Mouse (Mus musculus) heart, embryonic 10.5 days (tissue): ENCODE measurements around the gene Bud31. TPM values are rescaled to one million over a fixed set of nuclear protein-coding genes. Genes with fewer than 3 reads are reported as not detected.
"Not testable (repeated sequence)": the region's sequence is repeated elsewhere in the genome, so short reads cannot be mapped to it uniquely, and the experiment has no call there.

Experiments used
- DNase-seq: peaks from one replicate; pipeline ENCODE4 v3.0.0-alpha.2; 2017; ENCODE audit warnings: low spot score
- H3K27ac ChIP-seq: fragments of 300-500 bp; sonication (generic); 2 replicates; pipeline ENCODE4 v1.5.1; 2016; ENCODE audit warnings: mild to moderate bottlenecking
- H3K27me3 ChIP-seq: fragments of 300-500 bp; sonication (generic); 2 replicates; pipeline ENCODE4 v1.6.1; 2016; ENCODE audit warnings: mild to moderate bottlenecking; ENCODE audit not compliant: poor library complexity, insufficient read depth, severe bottlenecking
- H3K36me3 ChIP-seq: fragments of 300-500 bp; sonication (generic); 2 replicates; pipeline ENCODE4 v1.6.1; 2016; ENCODE audit warnings: mild to moderate bottlenecking, moderate library complexity
- H3K4me1 ChIP-seq: fragments of 300-500 bp; sonication (generic); 2 replicates; pipeline ENCODE4 v1.6.1; 2016; ENCODE audit warnings: mild to moderate bottlenecking
- H3K4me3 ChIP-seq: fragments of 300-500 bp; sonication (generic); 2 replicates; pipeline ENCODE4 v1.5.1; 2016; ENCODE audit warnings: mild to moderate bottlenecking, moderate library complexity
- H3K9me3 ChIP-seq: fragments of 300-500 bp; sonication (generic); 2 replicates; pipeline ENCODE4 v1.6.1; 2016; ENCODE audit warnings: mild to moderate bottlenecking, moderate library complexity
- WGBS: fragments of 180-500 bp; shearing (Covaris S2); methylation state at CpG from one replicate; pipeline ENCODE4 v1.1.7; 2016; 5-methylcytosine and 5-hydroxymethylcytosine counted together
- polyA plus RNA-seq: library from polyadenylated mRNA; unstranded; fragments of >200 nt; fragmentation: Nextera tagmentation; extraction: Ambion mirVana; gene quantifications from 2 replicates; pipeline ENCODE4 v1.2.1, GENCODE M21; 2016

Gene Bud31
- polyA plus RNA-seq, result 162 and 200 TPM in 2 replicates

DNA sequence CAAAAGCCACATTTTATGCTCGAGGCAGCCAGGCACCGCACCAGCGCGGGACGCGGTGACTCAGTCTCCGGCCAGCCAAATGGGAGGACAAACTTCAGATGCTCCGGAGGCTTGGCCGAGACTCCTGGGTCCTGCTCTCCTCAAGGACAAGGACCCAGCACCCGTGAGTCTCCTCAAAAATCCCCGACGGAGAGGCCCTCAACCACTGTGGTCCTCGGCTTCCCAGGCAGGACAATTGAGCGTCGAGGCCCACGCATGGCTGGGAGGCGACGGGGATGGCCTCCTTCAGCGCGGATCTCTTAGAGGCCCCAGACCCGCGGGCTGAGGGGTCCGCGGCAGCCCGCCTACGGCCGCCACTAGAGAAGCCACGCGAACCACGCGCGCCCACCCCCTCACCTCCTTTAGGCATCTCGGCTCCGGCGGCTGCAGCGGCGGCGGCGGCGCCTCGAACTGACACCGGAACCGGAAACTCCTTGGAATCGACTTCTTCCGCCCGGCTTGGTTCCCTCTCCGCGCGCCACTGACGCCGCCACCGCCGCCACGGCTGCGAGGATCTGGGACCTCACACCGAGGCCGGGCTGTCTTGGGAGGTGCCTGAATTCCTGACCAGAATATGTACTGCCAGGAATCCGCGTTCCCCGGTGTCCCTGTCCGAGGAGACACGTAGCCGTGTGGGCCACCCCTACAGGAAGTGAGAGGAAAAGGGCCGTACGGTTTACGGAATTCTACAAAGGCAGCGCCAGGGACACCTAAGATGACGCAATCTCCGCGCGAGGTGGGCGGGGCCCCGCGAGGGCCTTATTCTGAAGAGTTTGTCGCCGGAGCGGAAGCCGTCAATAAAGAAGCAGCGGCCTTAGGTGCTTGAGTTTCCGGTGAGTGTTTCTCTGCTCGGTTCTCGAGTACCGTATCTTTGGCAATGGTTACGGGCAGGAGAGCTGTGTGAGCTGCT lies at the start of gene Bud31, which contains the start of gene Pdap1:
TSS of gene Bud31 (plus strand) at position 792 of the 949 bp plus-strand sequence.
TSS of gene Pdap1 (minus strand) at position 668 of the 949 bp plus-strand sequence.
- no peaks in the 10 kb centered on the region for H3K9me3 ChIP-seq
- H3K4me3 ChIP-seq, result peak within 1 kb of the TSS; percentile 94
- peaks cover 65% of the 10 kb centered on the region for H3K36me3 ChIP-seq
- peaks cover 14% of the 10 kb centered on the region for H3K4me1 ChIP-seq
- H3K27me3 ChIP-seq, result no peaks in the 10 kb centered on the region
- under 1% methylated on average over 84 of the region's 84 CpGs for WGBS
- peak; percentile 96 for DNase-seq
- H3K27ac ChIP-seq, result peak within 1 kb of the TSS; percentile 99

DNA sequence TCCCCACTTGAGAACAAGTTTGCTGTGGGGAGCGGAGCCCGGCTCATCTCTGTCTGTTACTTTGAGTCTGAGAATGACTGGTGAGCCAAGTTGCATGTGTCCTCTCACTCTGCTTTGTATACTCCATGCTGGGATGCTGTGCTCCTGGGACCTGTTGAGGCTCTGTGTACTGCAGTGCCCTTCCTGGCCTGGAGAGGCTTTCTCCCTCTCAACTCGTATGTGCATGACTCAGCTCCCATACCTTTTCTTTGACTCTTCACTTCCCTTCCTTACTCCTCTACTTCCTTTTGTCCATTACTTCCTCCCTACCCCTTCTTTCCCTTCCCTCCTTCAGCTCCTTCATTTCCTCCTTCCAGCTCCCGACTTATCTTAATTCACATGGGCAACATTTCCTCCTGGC lies 44.0 kb upstream of the Bud31 start:
- Histone ChIP-seq H3K9me3 (no peaks in the 10 kb centered on the region), H3K4me3 (no peak overlapping the region), H3K4me1 (no peaks in the 10 kb centered on the region), H3K27me3 (no peaks in the 10 kb centered on the region), H3K36me3 (peaks cover 88% of the 10 kb centered on the region), H3K27ac (no peak overlapping the region)
- WGBS, result 71% methylated on average over 4 of the region's 4 CpGs
- DNase-seq, result no peak

DNA sequence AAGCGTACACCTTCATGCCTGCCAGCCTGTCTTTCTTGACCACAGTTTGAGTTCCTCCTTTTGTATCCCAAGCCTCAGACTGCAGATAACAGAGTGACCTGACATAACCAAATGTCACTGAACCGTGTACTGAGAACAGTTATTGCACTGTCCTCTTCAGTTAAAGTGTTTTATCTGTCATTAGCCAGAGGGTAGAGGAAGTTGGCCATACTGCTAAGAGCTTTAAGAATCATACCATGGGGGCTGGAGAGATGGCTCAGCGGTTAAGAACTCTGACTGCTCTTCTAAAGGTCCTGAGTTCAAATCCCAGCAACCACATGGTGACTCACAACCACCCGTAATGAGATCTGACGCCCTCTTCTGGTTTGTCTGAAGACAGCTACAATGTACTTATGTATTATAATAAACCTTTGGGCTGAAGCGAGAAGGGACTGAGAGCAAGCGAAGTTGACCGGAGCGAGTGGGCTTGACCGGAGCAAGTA lies 41.8 kb upstream of the Bud31 start:
- Histone ChIP-seq H3K36me3 (peaks cover 89% of the 10 kb centered on the region), H3K9me3 (no peaks in the 10 kb centered on the region), H3K27ac (no peak overlapping the region), H3K4me1 (no peaks in the 10 kb centered on the region), H3K4me3 (no peak overlapping the region), H3K27me3 (no peaks in the 10 kb centered on the region)
- 90% methylated on average over 10 of the region's 10 CpGs for WGBS
- no peak for DNase-seq

DNA sequence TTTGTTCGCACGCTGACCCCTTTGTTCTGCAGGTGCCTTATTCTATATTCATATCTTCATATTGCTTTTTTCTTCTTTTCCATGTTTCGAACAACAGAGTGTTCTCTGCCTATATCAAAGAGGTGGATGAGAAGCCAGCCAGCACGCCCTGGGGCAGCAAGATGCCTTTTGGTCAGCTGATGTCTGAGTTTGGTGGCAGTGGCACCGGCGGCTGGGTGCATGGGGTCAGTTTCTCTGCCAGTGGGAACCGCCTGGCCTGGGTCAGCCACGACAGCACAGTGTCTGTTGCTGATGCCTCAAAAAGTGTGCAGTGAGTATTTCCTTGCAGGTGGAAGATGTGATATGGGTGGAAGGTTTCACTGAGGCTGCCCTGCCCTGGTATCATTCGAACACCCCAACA lies 39.2 kb upstream of the Bud31 start:
- Histone ChIP-seq H3K27me3 (no peaks in the 10 kb centered on the region), H3K27ac (no peak overlapping the region), H3K36me3 (peaks cover 98% of the 10 kb centered on the region), H3K9me3 (no peaks in the 10 kb centered on the region), H3K4me1 (no peaks in the 10 kb centered on the region), H3K4me3 (no peak overlapping the region)
- DNase-seq, result no peak
- 94% methylated on average over 9 of the region's 9 CpGs for WGBS

DNA sequence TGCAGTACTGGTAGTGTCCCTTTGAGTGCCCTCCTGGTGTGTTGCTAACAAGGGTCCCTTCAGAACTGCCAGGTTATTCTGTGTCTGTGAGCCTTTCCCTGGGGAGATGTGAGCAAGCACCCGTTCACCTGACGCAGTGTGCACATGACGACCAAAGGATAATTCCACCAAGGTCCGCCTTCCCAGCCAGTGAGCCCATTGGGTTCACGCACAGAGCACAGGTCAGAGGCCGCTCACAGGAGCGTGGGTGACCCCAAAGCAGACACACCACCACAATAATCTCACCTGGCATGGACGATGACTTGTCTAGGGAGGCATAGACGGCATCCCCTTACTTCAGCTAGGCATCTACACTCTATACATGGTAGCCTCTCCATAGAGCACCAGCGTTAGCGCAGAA lies 38.7 kb upstream of the Bud31 start:
- H3K9me3 ChIP-seq, H3K4me3 ChIP-seq, H3K4me1 ChIP-seq, DNase-seq, H3K27me3 ChIP-seq, H3K27ac ChIP-seq: not testable (repeated sequence)
- 96% methylated on average over 11 of the region's 11 CpGs for WGBS
- H3K36me3 ChIP-seq, result peaks cover 98% of the 10 kb centered on the region

DNA sequence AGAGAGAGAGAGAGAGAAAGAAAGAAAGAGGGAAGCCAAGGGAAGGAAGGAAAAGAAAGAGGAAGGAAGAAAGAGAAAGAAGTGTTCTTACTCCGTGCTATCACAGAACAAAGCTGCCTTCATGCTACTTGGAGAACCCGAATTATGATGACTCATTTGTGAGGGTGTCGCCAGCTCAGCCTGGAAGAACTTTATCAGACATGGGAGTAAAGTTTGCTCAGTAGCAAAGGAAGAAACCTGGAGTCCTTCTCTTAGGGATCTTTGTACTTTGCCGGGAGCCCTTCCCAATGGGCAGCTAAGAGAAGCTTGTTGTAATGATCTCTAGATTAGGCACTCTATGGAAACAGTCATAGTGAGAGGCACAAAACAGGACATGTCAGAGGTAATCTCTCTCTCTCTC lies 37.5 kb upstream of the Bud31 start:
- Histone ChIP-seq H3K9me3 (no peaks in the 10 kb centered on the region), H3K36me3 (peaks cover 97% of the 10 kb centered on the region), H3K4me3 (no peak overlapping the region), H3K4me1 (no peaks in the 10 kb centered on the region), H3K27ac (no peak overlapping the region), H3K27me3 (no peaks in the 10 kb centered on the region)
- no peak for DNase-seq
- 71% methylated on average over 4 of the region's 4 CpGs for WGBS

DNA sequence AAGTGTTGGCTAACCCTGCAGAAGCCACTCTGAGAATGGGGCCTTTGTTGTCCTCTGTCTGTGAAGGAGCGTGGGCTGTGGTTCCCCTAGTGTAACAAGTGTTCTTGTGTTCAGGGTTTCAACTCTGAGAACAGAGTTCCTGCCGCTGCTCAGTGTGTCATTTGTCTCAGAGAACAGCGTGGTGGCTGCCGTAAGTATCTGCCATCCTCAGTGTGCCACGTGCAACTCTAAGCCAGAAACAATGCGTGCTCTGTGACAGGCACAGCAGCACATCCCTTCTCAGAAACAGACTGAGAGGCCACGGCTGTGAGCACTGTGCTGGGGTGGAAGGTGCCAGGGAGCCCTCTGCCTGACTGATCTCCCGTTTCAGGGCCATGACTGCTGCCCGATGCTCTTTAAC lies 35.8 kb upstream of the Bud31 start:
- no peaks in the 10 kb centered on the region for H3K4me1 ChIP-seq
- H3K4me3 ChIP-seq, result no peak overlapping the region
- no peak for DNase-seq
- H3K9me3 ChIP-seq, result no peaks in the 10 kb centered on the region
- WGBS, result 84% methylated on average over 9 of the region's 9 CpGs
- no peak overlapping the region for H3K27ac ChIP-seq
- H3K27me3 ChIP-seq, result no peaks in the 10 kb centered on the region
- peaks cover 97% of the 10 kb centered on the region for H3K36me3 ChIP-seq

DNA sequence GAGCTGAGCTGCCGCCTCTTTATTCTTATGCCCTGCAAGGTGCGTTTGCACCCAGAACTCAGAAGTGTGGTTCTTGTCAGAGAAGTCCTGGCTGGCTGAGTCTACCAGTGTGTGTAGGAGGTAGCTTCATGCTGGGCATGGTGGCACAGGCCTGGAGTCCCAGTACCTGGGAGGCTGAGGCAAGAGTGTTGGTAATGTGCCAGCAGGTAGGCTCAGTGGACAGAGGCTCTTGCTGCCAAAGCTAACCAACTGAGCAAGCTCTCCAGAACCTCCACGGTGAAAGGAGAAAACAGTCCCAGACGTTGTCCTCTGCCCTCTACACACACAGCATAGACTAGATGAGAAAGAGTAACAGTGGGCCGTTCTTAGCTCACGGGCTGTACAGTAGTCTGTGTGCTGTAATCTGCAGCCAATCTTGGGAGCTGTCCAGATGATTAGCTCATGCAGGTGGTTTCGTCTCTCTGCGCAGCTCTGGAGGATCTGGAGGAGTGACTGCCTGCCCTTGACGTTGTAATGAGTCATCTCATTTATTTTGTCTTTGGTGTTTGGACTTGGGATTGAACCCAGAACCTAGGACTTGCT lies 34.4 kb upstream of the Bud31 start:
- WGBS, result 88% methylated on average over 9 of the region's 9 CpGs
- Histone ChIP-seq H3K36me3 (peaks cover 97% of the 10 kb centered on the region), H3K4me3 (no peak overlapping the region), H3K27ac (no peak overlapping the region), H3K4me1 (peaks cover 6% of the 10 kb centered on the region; the same call in 1 of the 2 replicates), H3K27me3 (no peaks in the 10 kb centered on the region), H3K9me3 (no peaks in the 10 kb centered on the region)
- no peak for DNase-seq

DNA sequence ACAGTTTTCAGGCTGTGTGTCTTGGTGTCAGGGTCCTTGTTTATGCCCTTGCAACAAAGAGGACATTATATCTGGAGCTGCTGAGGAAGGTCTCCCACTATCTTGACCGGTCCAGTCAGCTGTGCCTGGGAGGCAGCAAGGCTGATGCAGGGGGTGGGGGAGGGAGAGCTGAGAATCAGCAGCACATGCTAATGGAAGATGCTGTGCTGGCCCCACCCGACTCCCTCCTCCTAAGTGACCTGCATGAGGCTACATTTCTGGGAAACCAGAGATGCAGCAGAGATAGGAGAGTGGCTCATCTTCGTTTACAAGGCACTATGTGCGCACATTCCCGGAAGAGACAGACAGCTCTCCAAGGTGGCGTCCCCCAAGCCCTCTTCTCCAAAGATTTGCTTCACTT lies 29.8 kb upstream of the Bud31 start:
- H3K9me3 ChIP-seq, result no peaks in the 10 kb centered on the region
- no peak overlapping the region for H3K27ac ChIP-seq
- DNase-seq, result no peak
- WGBS, result 84% methylated on average over 6 of the region's 6 CpGs
- no peak overlapping the region for H3K4me3 ChIP-seq
- peaks cover 55% of the 10 kb centered on the region for H3K36me3 ChIP-seq
- H3K27me3 ChIP-seq, result no peaks in the 10 kb centered on the region
- peaks cover 17% of the 10 kb centered on the region for H3K4me1 ChIP-seq

DNA sequence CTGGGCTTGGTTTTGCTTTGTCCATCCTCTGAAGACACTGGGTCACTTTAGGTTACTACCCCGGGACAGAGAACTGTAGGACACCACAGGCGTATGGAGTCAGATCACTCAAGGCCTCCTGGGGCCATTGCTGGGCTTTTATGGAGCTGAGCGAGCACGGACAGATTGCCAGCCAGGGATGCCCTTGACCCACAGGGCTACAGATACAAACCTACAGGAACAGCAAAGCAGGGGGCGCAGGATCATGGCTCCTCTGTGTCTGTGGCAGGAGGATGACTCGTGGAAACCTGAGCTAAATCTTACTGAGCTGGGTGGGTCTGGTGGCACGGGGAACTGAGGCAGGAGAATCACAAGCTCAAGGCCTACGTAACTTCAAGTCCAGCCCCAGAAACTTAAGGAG lies 27.6 kb upstream of the Bud31 start:
- WGBS, result 87% methylated on average over 8 of the region's 8 CpGs
- no peaks in the 10 kb centered on the region for H3K9me3 ChIP-seq
- peaks cover 20% of the 10 kb centered on the region for H3K4me1 ChIP-seq
- H3K27me3 ChIP-seq, result no peaks in the 10 kb centered on the region
- no peak for DNase-seq
- peaks cover 34% of the 10 kb centered on the region for H3K36me3 ChIP-seq
- no peak overlapping the region for H3K4me3 ChIP-seq
- no peak overlapping the region for H3K27ac ChIP-seq

DNA sequence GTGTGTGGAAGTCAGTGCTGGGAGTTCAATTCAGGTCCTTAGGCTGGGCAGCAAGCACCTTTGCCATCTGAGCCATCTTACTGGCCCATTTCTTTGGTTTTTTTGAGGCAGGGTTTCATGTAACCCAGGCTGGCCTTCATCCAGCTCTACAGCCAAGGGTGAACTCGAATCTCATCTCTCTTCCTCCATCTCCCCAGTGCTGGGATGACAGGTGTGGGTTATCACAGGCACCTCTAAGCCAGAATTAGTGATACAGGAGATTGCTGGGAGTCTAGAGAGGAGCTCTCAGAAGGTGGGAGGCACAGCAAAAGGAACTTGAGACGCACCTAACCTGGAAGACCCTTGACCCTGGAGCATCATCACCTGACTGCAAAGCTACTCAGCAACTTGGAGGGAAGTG lies 26.7 kb upstream of the Bud31 start:
- Histone ChIP-seq H3K4me3 (peak overlapping the region; percentile 83), H3K9me3 (no peaks in the 10 kb centered on the region), H3K4me1 (peaks cover 20% of the 10 kb centered on the region), H3K27ac (peak overlapping the region; percentile 88), H3K36me3 (peaks cover 26% of the 10 kb centered on the region), H3K27me3 (no peaks in the 10 kb centered on the region)
- WGBS, result 42% methylated on average over 2 of the region's 2 CpGs
- no peak for DNase-seq

DNA sequence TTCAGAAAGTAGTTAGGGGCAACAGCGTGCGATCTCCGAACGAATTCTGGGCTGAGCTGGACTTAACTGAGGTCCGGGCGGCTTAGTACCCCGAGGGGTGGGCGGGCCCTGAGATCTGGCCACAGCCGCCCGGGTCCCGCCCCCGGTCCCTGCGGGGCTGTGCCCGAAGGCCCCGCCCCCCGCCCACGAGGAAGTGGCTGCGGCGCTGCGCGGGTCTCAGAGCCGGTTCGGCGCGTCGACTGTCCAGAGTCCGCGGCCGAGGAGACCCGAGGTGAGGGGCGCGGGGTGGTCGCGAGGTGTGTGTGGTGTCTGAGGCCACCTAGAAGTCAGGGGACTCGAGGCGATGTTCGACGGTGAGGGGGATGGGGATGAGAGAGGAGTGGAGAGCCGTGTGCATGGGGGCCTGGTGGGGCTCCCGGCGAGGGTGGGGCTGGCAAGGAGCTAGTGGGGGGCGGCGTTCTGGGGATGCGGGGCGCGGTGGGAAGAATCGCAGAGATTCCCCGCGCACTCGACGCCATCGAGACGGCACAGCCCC lies 26.0 kb upstream of the Bud31 start, which contains the start of gene Arpc1b:
TSS of gene Arpc1b (plus strand) at position 145 of the 535 bp plus-strand sequence.
- Histone ChIP-seq H3K27me3 (no peaks in the 10 kb centered on the region), H3K27ac (peak within 1 kb of the TSS; percentile 88), H3K4me3 (peak within 1 kb of the TSS; percentile 83), H3K9me3 (no peaks in the 10 kb centered on the region), H3K36me3 (peaks cover 23% of the 10 kb centered on the region), H3K4me1 (peaks cover 20% of the 10 kb centered on the region)
- under 1% methylated on average over 53 of the region's 53 CpGs for WGBS
- peak; percentile 80 for DNase-seq
